Mouse (Mus musculus) bone marrow macrophage, adult 2 months (primary cell): ENCODE measurements around the gene Abcf2.

Source experiments
- CTCF ChIP-seq: IDR thresholded peaks from 2 replicates; pipeline ENCODE4 v1.5.1; 2012; ENCODE audit warnings: low read depth, mild to moderate bottlenecking, low read length, moderate library complexity
- POLR2A ChIP-seq: IDR thresholded peaks from 2 replicates; pipeline ENCODE4 v1.6.1; 2012; ENCODE audit warnings: mild to moderate bottlenecking, low read depth, low read length, borderline replicate concordance

DNA sequence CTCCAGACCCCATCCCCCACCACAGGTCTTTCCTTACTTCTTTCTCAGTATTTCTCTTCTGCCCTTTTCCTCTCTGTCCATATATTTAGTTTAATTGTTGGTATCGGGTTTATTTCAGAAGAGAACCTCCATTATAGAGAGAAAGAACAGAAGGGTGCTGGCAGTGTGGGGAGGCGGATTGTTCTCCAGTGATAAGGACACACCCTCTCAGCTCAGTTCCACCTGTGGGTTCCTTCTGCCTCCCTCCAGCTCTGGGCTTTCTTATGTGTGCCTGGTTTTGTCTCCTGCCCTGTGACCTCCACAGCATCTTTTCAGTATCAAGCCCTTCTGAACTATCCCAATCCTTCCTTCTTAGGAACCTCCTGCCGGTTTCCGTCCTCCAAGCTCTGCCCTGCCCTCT is 52.7 kb downstream of the Abcf2 start:
- no peak for TF ChIP-seq CTCF
- no peak for TF ChIP-seq POLR2A
